Mouse (Mus musculus) heart, embryonic 12.5 days (tissue): Measurements from ENCODE around the gene Nudt3. TPM values are rescaled to one million over a fixed set of nuclear protein-coding genes. Genes with fewer than 3 reads are reported as not detected.

Experiments used
- ATAC-seq: fragments of 200-750 bp; cut with Nextera tagmentation; 2 replicates; pipeline ENCODE4 v1.8.0; 2017; ENCODE audit warnings: moderate TSS enrichment, moderate library complexity; ENCODE audit not compliant: insufficient number of reproducible peaks, low FRiP score
- H3K27ac ChIP-seq: fragments of 300-500 bp; sonication (generic); 2 replicates; pipeline ENCODE4 v1.5.1; 2016; ENCODE audit warnings: mild to moderate bottlenecking, moderate library complexity; ENCODE audit not compliant: poor library complexity, severe bottlenecking
- H3K27me3 ChIP-seq: fragments of 300-500 bp; sonication (generic); replicated peaks from 2 replicates; pipeline ENCODE4 v1.6.1; 2016; ENCODE audit warnings: mild to moderate bottlenecking, moderate library complexity
- H3K36me3 ChIP-seq: fragments of 300-500 bp; sonication (generic); 2 replicates; pipeline ENCODE4 v1.6.1; 2016; ENCODE audit warnings: mild to moderate bottlenecking, moderate library complexity
- H3K4me1 ChIP-seq: fragments of 300-500 bp; sonication (generic); replicated peaks from 2 replicates; pipeline ENCODE4 v1.6.1; 2016; ENCODE audit warnings: mild to moderate bottlenecking
- H3K4me2 ChIP-seq: fragments of 300-500 bp; sonication (generic); 2 replicates; pipeline ENCODE4 v1.6.1; 2016; ENCODE audit warnings: mild to moderate bottlenecking, moderate library complexity
- H3K4me3 ChIP-seq: fragments of 300-500 bp; sonication (generic); 2 replicates; pipeline ENCODE4 v1.5.1; 2016; ENCODE audit warnings: mild to moderate bottlenecking
- H3K9ac ChIP-seq: fragments of 300-500 bp; sonication (generic); 2 replicates; pipeline ENCODE4 v1.6.1; 2016; ENCODE audit warnings: mild to moderate bottlenecking, moderate library complexity
- H3K9me3 ChIP-seq: fragments of 300-500 bp; sonication (generic); replicated peaks from 2 replicates; pipeline ENCODE4 v1.6.1; 2016; ENCODE audit warnings: mild to moderate bottlenecking, moderate library complexity
- whole genome bisulfite sequencing: fragments of 180-500 bp; shearing (Covaris S2); methylation state at CpG from one replicate; pipeline ENCODE4 v1.1.7; 2016; 5-methylcytosine and 5-hydroxymethylcytosine counted together
- polyA plus RNA-seq: library from polyadenylated mRNA; unstranded; fragments of >200 nt; fragmentation: Nextera tagmentation; extraction: Ambion mirVana; gene quantifications from 2 replicates; pipeline ENCODE4 v1.2.1, GENCODE M21; 2016

Gene Nudt3
- polyA plus RNA-seq = 106 and 110 TPM in 2 replicates

GRCm38 (mm10) chr17:27623360-27624326 is at the start of gene Nudt3:
Gene Nudt3 (minus strand): TSS chr17:27623495.
- peaks cover 1% of the 10 kb centered on the region; the same call in 1 of the 2 replicates for H3K36me3 ChIP-seq
- peak within 1 kb of the TSS; percentile 99 for H3K9ac ChIP-seq
- H3K4me1 ChIP-seq = peaks cover 33% of the 10 kb centered on the region
- H3K4me3 ChIP-seq = peak within 1 kb of the TSS; percentile 98
- peak within 1 kb of the TSS; percentile 96 for H3K27ac ChIP-seq
- no peaks in the 10 kb centered on the region for H3K9me3 ChIP-seq
- peak within 1 kb of the TSS; percentile 83 for H3K4me2 ChIP-seq
- ATAC-seq = peak; percentile 93
- no peaks in the 10 kb centered on the region for H3K27me3 ChIP-seq
- WGBS = 7% methylated on average over 89 of the region's 91 CpGs

- ATAC-seq = no peak
- H3K27ac ChIP-seq = no peak overlapping the region
- H3K36me3 ChIP-seq = no peaks in the 10 kb centered on the region
- H3K4me3 ChIP-seq = no peak overlapping the region
- no peak overlapping the region for H3K9ac ChIP-seq
- no peak overlapping the region for H3K4me2 ChIP-seq
- H3K27me3 ChIP-seq = no peaks in the 10 kb centered on the region
- no peaks in the 10 kb centered on the region for H3K9me3 ChIP-seq
- no peaks in the 10 kb centered on the region; the same call in 1 of the 2 replicates for H3K4me1 ChIP-seq
- WGBS = 77% methylated on average over 6 of the region's 6 CpGs
Measured at GRCm38 (mm10) chr17:27671720-27672119, 48.4 kb upstream of the Nudt3 start.

GRCm38 (mm10) chr17:27658767-27659166 is 35.5 kb upstream of the Nudt3 start:
- ATAC-seq = no peak
- H3K27me3 ChIP-seq = peaks cover 40% of the 10 kb centered on the region
- H3K9ac ChIP-seq = no peak overlapping the region
- peaks cover 10% of the 10 kb centered on the region for H3K9me3 ChIP-seq
- H3K4me2 ChIP-seq = no peak overlapping the region
- no peak overlapping the region for H3K27ac ChIP-seq
- WGBS = 61% methylated on average over 7 of the region's 7 CpGs
- H3K36me3 ChIP-seq = no peaks in the 10 kb centered on the region
- H3K4me1 ChIP-seq = peaks cover 16% of the 10 kb centered on the region
- H3K4me3 ChIP-seq = no peak overlapping the region

- H3K4me2 ChIP-seq = no peak overlapping the region
- H3K9ac ChIP-seq = no peak overlapping the region
- peaks cover 16% of the 10 kb centered on the region for H3K4me1 ChIP-seq
- no peak overlapping the region for H3K27ac ChIP-seq
- no peaks in the 10 kb centered on the region for H3K36me3 ChIP-seq
- 73% methylated on average over 8 of the region's 8 CpGs for WGBS
- no peak overlapping the region for H3K4me3 ChIP-seq
- peaks cover 43% of the 10 kb centered on the region for H3K27me3 ChIP-seq
- ATAC-seq = no peak
- H3K9me3 ChIP-seq = peaks cover 13% of the 10 kb centered on the region
Measured at GRCm38 (mm10) chr17:27657123-27657522, 33.8 kb upstream of the Nudt3 start.

- ATAC-seq = no peak
- peaks cover 43% of the 10 kb centered on the region for H3K27me3 ChIP-seq
- no peaks in the 10 kb centered on the region for H3K36me3 ChIP-seq
- no peak overlapping the region for H3K9ac ChIP-seq
- WGBS = 6% methylated on average over 5 of the region's 5 CpGs
- H3K4me1 ChIP-seq = peaks cover 16% of the 10 kb centered on the region
- peak overlapping the region; percentile 56 for H3K4me3 ChIP-seq
- H3K27ac ChIP-seq = no peak overlapping the region
- peak overlapping the region; percentile 88 for H3K4me2 ChIP-seq
- peaks cover 13% of the 10 kb centered on the region for H3K9me3 ChIP-seq
Measured at GRCm38 (mm10) chr17:27656414-27656813, 33.1 kb upstream of the Nudt3 start.

- peak overlapping the region; percentile 56 for H3K4me3 ChIP-seq
- peak overlapping the region; percentile 88 for H3K4me2 ChIP-seq
- H3K4me1 ChIP-seq = peaks cover 16% of the 10 kb centered on the region
- no peaks in the 10 kb centered on the region for H3K36me3 ChIP-seq
- no peak for ATAC-seq
- WGBS = 2% methylated on average over 14 of the region's 14 CpGs
- peak overlapping the region; percentile 61 for H3K9ac ChIP-seq
- peaks cover 43% of the 10 kb centered on the region for H3K27me3 ChIP-seq
- no peak overlapping the region for H3K27ac ChIP-seq
- peaks cover 13% of the 10 kb centered on the region for H3K9me3 ChIP-seq
Measured at GRCm38 (mm10) chr17:27656011-27656399, 32.7 kb upstream of the Nudt3 start.

GRCm38 (mm10) chr17:27655089-27656010 is 32.1 kb upstream of the Nudt3 start, which contains the start of gene Pacsin1:
Gene Pacsin1 (plus strand): TSS chr17:27655509.
- 2% methylated on average over 58 of the region's 65 CpGs for WGBS
- H3K9me3 ChIP-seq = peaks cover 13% of the 10 kb centered on the region
- peak within 1 kb of the TSS; percentile 88 for H3K4me2 ChIP-seq
- peak within 1 kb of the TSS; percentile 56 for H3K4me3 ChIP-seq
- peak; percentile 10 for ATAC-seq
- H3K9ac ChIP-seq = peak within 1 kb of the TSS; percentile 61
- peaks cover 43% of the 10 kb centered on the region for H3K27me3 ChIP-seq
- peaks cover 16% of the 10 kb centered on the region for H3K4me1 ChIP-seq
- H3K36me3 ChIP-seq = no peaks in the 10 kb centered on the region
- no peak within 1 kb of the TSS for H3K27ac ChIP-seq

GRCm38 (mm10) chr17:27653253-27653959 is 30.1 kb upstream of the Nudt3 start:
- H3K36me3 ChIP-seq = no peaks in the 10 kb centered on the region
- H3K4me1 ChIP-seq = peaks cover 16% of the 10 kb centered on the region
- H3K4me3 ChIP-seq = no peak overlapping the region
- no peak overlapping the region for H3K4me2 ChIP-seq
- WGBS = 49% methylated on average over 10 of the region's 10 CpGs
- 0 out of 2 replicates have a peak, but pooled peaks cover 7% of the 10 kb centered on the region for H3K9me3 ChIP-seq
- H3K9ac ChIP-seq = no peak overlapping the region
- ATAC-seq = no peak
- peaks cover 43% of the 10 kb centered on the region for H3K27me3 ChIP-seq
- no peak overlapping the region for H3K27ac ChIP-seq

GRCm38 (mm10) chr17:27652046-27652790 is 28.9 kb upstream of the Nudt3 start:
- H3K36me3 ChIP-seq = no peaks in the 10 kb centered on the region
- peaks cover 16% of the 10 kb centered on the region for H3K4me1 ChIP-seq
- 80% methylated on average over 23 of the region's 23 CpGs for WGBS
- H3K4me3 ChIP-seq = no peak overlapping the region
- 0 out of 2 replicates have a peak, but pooled peaks cover 7% of the 10 kb centered on the region for H3K9me3 ChIP-seq
- peaks cover 38% of the 10 kb centered on the region for H3K27me3 ChIP-seq
- H3K4me2 ChIP-seq = no peak overlapping the region
- no peak overlapping the region for H3K27ac ChIP-seq
- H3K9ac ChIP-seq = no peak overlapping the region
- ATAC-seq = no peak

- Histone ChIP-seq H3K27ac (no peak overlapping the region), H3K4me2 (no peak overlapping the region), H3K9me3 (0 out of 2 replicates have a peak, but pooled peaks cover 7% of the 10 kb centered on the region), H3K36me3 (no peaks in the 10 kb centered on the region), H3K4me1 (peaks cover 6% of the 10 kb centered on the region), H3K27me3 (peaks cover 21% of the 10 kb centered on the region), H3K9ac (no peak overlapping the region), H3K4me3 (no peak overlapping the region)
- ATAC-seq = no peak
- WGBS = 67% methylated on average over 13 of the region's 13 CpGs
Measured at GRCm38 (mm10) chr17:27650586-27650985, 27.3 kb upstream of the Nudt3 start.
